In the genomic region with DNA sequence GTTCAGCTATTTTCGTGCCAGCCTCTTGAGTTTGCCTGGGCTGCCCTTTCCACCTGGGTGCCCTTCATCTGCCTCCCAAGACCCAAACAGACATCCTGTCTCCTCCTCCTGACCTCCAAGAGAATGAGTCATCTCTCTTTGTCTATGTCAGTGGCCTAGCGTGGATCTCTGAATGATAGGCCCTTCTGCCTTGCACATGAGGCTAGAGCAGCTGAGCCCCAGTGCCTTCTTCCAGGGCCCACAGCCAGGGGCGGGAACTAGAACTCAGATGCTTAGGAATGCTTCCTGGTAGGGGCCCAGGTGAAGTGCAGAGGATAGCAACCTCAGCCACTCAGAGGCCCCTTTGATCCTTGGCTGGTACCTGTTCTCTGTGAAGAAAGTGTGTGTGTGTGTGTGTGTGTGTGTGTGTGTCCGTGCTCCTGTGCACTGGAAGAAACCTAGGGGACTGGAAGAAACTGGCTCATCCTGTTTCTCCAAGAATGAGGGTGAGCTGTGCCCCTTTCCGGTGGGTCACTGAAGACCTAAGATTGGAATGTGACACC, we compare ENCODE assay signal across 8 mouse cellular contexts. TPM values are rescaled to one million over a fixed set of nuclear protein-coding genes. Genes with fewer than 3 reads are reported as not detected.
DNase-seq lines count a peak whose midpoint lies in the region; ATAC-seq and TF ChIP-seq lines count a peak whose summit lies in the region.

No protein-coding gene starts in this region.

- ATAC-seq in heart, postnatal 0 days (ENCODE audit: insufficient read depth, low read depth), result no peak
- ATAC-seq in embryonic facial prominence, embryonic 15.5 days (ENCODE audit: insufficient number of reproducible peaks, low FRiP score, low TSS enrichment, low read depth), result no peak
- no peak for ATAC-seq in limb, embryonic 12.5 days (ENCODE audit: insufficient number of reproducible peaks, insufficient read depth, low FRiP score, low TSS enrichment, low read depth)

- peaks cover 87% of the 10 kb centered on the region for H3K79me2 ChIP-seq in MEL (ENCODE audit: control insufficient read depth, insufficient read depth, low read length, poor library complexity)

- H3K4me1 ChIP-seq in heart, postnatal 0 days (ENCODE audit: control insufficient read depth, insufficient read depth), result peaks cover 65% of the 10 kb centered on the region
- peaks cover 33 to 64% of the 10 kb centered on the region in 2 experiments for H3K4me1 ChIP-seq in MEL (ENCODE audit: control insufficient read depth in 1 of 2, insufficient read depth in 2 of 2, low read length in 2 of 2)
- peaks cover 76% of the 10 kb centered on the region for H3K4me1 ChIP-seq in embryonic facial prominence, embryonic 15.5 days
- H3K4me1 ChIP-seq in limb, embryonic 12.5 days (replicated peaks), result peaks cover 76% of the 10 kb centered on the region

- TF ChIP-seq POLR2A in MEL (IDR thresholded peaks at IDR 0.05; ENCODE audit: control insufficient read depth in 1 of 2, insufficient read depth in 1 of 2, low read depth in 1 of 2, low read length in 2 of 2, poor library complexity in 1 of 2), result no peak

- H3K36me3 ChIP-seq in heart, postnatal 0 days (replicated peaks; ENCODE audit: control insufficient read depth, insufficient read depth, low read length), result no peaks in the 10 kb centered on the region
- H3K36me3 ChIP-seq in MEL (ENCODE audit: control insufficient read depth in 1 of 2, insufficient read depth in 2 of 2, low read length in 2 of 2), result peaks cover 0 to 69% of the 10 kb centered on the region in 2 experiments; a peak in 3 of 4 replicates
- no peaks in the 10 kb centered on the region for H3K36me3 ChIP-seq in embryonic facial prominence, embryonic 15.5 days
- H3K36me3 ChIP-seq in limb, embryonic 12.5 days, result no peaks in the 10 kb centered on the region

- 22% methylated on average over 5 of the region's 5 CpGs for WGBS in heart, postnatal 0 days
- WGBS in embryonic facial prominence, embryonic 15.5 days, result 30% methylated on average over 5 of the region's 5 CpGs
- 37% methylated on average over 5 of the region's 5 CpGs for WGBS in limb, embryonic 12.5 days

- H3K4me2 ChIP-seq in heart, postnatal 0 days (ENCODE audit: low read depth, low read length), result 0 out of 2 replicates have a peak overlapping the region, but pooled peaks have one; percentile 9
- H3K4me2 ChIP-seq in embryonic facial prominence, embryonic 15.5 days (replicated peaks), result 0 out of 2 replicates have a peak overlapping the region, but pooled peaks have one; percentile 6
- H3K4me2 ChIP-seq in limb, embryonic 12.5 days, result peak overlapping the region; percentile 74

- no peak for TF ChIP-seq EP300 in heart, postnatal 0 days (IDR thresholded peaks at IDR 0.05; ENCODE audit: low read depth)
- peak; percentile 25 to 39; a peak in 3 of 4 replicates for TF ChIP-seq EP300 in MEL (IDR thresholded peaks at IDR 0.05; ENCODE audit: low read depth in 1 of 2, low read length in 2 of 2)

- peak overlapping the region; percentile 98; the same call in 1 of the 2 replicates for H3K27ac ChIP-seq in heart, postnatal 0 days (ENCODE audit: low read depth)
- H3K27ac ChIP-seq in MEL (ENCODE audit: control insufficient read depth, low read depth, low read length), result no peak overlapping the region
- peak overlapping the region; percentile 98 for H3K27ac ChIP-seq in embryonic facial prominence, embryonic 15.5 days (replicated peaks)
- peak overlapping the region; percentile 99 for H3K27ac ChIP-seq in limb, embryonic 12.5 days

- no peak for TF ChIP-seq CTCF in heart, postnatal 0 days (IDR thresholded peaks at IDR 0.05; ENCODE audit: low read depth)
- TF ChIP-seq CTCF in MEL (IDR thresholded peaks at IDR 0.05 in 2 of 3, conservative IDR thresholded peaks at IDR 0.05 in 1 of 3; ENCODE audit: control insufficient read depth in 1 of 3, insufficient read depth in 1 of 3, low read depth in 2 of 3, low read length in 3 of 3, poor library complexity in 1 of 3, severe bottlenecking in 1 of 3), result no peak

- H3K9ac ChIP-seq in heart, postnatal 0 days (replicated peaks; ENCODE audit: low read depth, low read length), result no peak overlapping the region
- H3K9ac ChIP-seq in MEL (ENCODE audit: control insufficient read depth, low read depth, low read length, poor library complexity, severe bottlenecking), result no peak overlapping the region; the same call in 1 of the 2 replicates
- no peak overlapping the region for H3K9ac ChIP-seq in embryonic facial prominence, embryonic 15.5 days
- no peak overlapping the region for H3K9ac ChIP-seq in limb, embryonic 12.5 days (replicated peaks)

- no peak overlapping the region for H3K4me3 ChIP-seq in heart, postnatal 0 days (ENCODE audit: low read depth, low read length)
- no peak overlapping the region for H3K4me3 ChIP-seq in MEL (ENCODE audit: control insufficient read depth in 1 of 2, insufficient read depth in 1 of 2, low read depth in 2 of 2, low read length in 2 of 2)
- no peak overlapping the region for H3K4me3 ChIP-seq in embryonic facial prominence, embryonic 15.5 days (replicated peaks)
- no peak overlapping the region; the same call in 1 of the 2 replicates for H3K4me3 ChIP-seq in limb, embryonic 12.5 days (replicated peaks)

- no peak for TF ChIP-seq RAD21 in MEL (IDR thresholded peaks at IDR 0.05; ENCODE audit: low read depth, low read length)

- no peaks in the 10 kb centered on the region for H3K9me3 ChIP-seq in heart, postnatal 0 days (replicated peaks; ENCODE audit: control insufficient read depth, low read length)
- no peaks in the 10 kb centered on the region for H3K9me3 ChIP-seq in MEL (replicated peaks; ENCODE audit: insufficient read depth, low read length)
- no peaks in the 10 kb centered on the region for H3K9me3 ChIP-seq in embryonic facial prominence, embryonic 15.5 days (replicated peaks)
- no peaks in the 10 kb centered on the region for H3K9me3 ChIP-seq in limb, embryonic 12.5 days

- DNase-seq in heart, postnatal 0 days (ENCODE audit: low spot score), result no peak
- DNase-seq in heart, adult 8-10 months (ENCODE audit: low spot score), result no peak
- DNase-seq in MEL (ENCODE audit: low read depth, low spot score), result peak; percentile 69
- peak; percentile 54 for DNase-seq in thymus, postnatal 14 days
- no peak for DNase-seq in gastrocnemius, postnatal 10 days
- DNase-seq in right cerebral cortex, adult 2 months (ENCODE audit: low spot score in 2 of 2), result no peak

- H3K27me3 ChIP-seq in heart, postnatal 0 days (ENCODE audit: control insufficient read depth, insufficient read depth, low read length), result no peaks in the 10 kb centered on the region
- no peaks in the 10 kb centered on the region for H3K27me3 ChIP-seq in MEL (ENCODE audit: control insufficient read depth in 1 of 2, insufficient read depth in 2 of 2, low read length in 2 of 2)
- H3K27me3 ChIP-seq in embryonic facial prominence, embryonic 15.5 days, result no peaks in the 10 kb centered on the region
- no peaks in the 10 kb centered on the region for H3K27me3 ChIP-seq in limb, embryonic 12.5 days

TF ChIP-seq in MEL, 35 proteins besides CTCF, POLR2A, EP300 and RAD21:
- TF ChIP-seq ETS1 (IDR thresholded peaks at IDR 0.05; ENCODE audit: low read depth, low read length) (peak; percentile 72), JUND (IDR thresholded peaks at IDR 0.05; ENCODE audit: low read depth, low read length) (peak; percentile 70; the same call in 1 of the 2 replicates), NRF1 (IDR thresholded peaks at IDR 0.05; ENCODE audit: insufficient read depth, low read depth, low read length, poor library complexity, severe bottlenecking) (no peak), UBTF (IDR thresholded peaks at IDR 0.05; ENCODE audit: borderline replicate concordance, insufficient read depth, low read depth, low read length) (no peak)

RNA-seq across cellular contexts. Expression of a gene that starts 3.9 kb away (rescaled TPM):
- total RNA-seq in heart, postnatal 0 days (2014; rRNA removed; ENCODE audit: low replicate concordance), result 22.5 and 28.1 TPM in 2 replicates
- polyA plus RNA-seq in heart, postnatal 0 days (2015; fragmentation: Nextera tagmentation; extraction: Ambion mirVana), result 9.1 and 10.2 TPM in 2 replicates
- 10 to 100 TPM; 20.4 to 25.3 (median 22.5) TPM for total RNA-seq in heart, adult 8-10 months (2022)
- total RNA-seq in MEL (2012; rRNA removed), result 25.0 and 26.3 TPM in 2 replicates
- polyA plus RNA-seq in MEL (2012; ENCODE audit: insufficient read depth in 1 of 2, insufficient read length in 2 of 2, low read depth in 1 of 2, low replicate concordance in 2 of 2, missing spikeins in 1 of 2), result 100 to 1,000 TPM in 1 of 2 experiments, 10 to 100 TPM in 1; 56.7 to 101 TPM
- polyA plus RNA-seq in embryonic facial prominence, embryonic 15.5 days (2015; fragmentation: Nextera tagmentation; extraction: Ambion mirVana), result 22.2 and 25.4 TPM in 2 replicates
- polyA plus RNA-seq in limb, embryonic 12.5 days (2016; fragmentation: Nextera tagmentation; extraction: Ambion mirVana), result 36.2 and 37.5 TPM in 2 replicates
- 10 to 100 TPM; 27.7 to 37.6 TPM for total RNA-seq in gastrocnemius, postnatal 10 days (2021)

Comparison
In these comparisons a context has a peak if more than half of its experiments do, and no peak if none do; other contexts are left out.
1. DNase-seq: peak in MEL (single experiment) and thymus, postnatal 14 days (single experiment); none in heart, postnatal 0 days (single experiment), heart, adult 8-10 months (single experiment), gastrocnemius, postnatal 10 days (single experiment) and right cerebral cortex, adult 2 months (0 of 2).
2. H3K4me2 ChIP-seq: peak in every context shown above with its lines; median percentile 74 in limb, embryonic 12.5 days; 9 in heart, postnatal 0 days; 6 in embryonic facial prominence, embryonic 15.5 days.